Mouse (Mus musculus): ENCODE results near the gene Grik3. TPM values are rescaled to one million over a fixed set of nuclear protein-coding genes. Genes with fewer than 3 reads are reported as not detected.

Gene Grik3
- polyA plus RNA-seq, 1 experiment: 0.08 TPM

DNA sequence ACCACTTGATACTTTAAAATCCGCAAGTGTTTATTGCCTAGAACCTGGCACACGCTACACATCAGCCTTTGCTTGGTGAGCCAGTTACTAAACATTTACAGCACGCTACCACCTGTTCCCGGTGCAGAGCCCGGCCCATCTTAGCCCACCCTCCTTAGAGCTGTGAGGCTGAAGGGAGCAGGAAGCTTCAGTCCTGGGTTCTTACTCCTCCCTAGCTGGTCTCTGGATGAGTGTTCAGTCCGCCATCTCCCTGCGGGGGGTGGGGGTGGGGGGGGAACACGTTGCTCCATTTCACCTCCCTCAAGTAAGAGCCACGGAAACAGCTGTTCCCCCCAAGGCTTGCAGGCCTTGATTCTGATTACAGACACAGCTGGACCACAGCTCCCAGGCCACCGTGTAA is 236.5 kb downstream of the Grik3 start:
- TF ChIP-seq POLR2A (IDR thresholded peaks at IDR 0.05; ENCODE audit: borderline replicate concordance, low read depth, low read length): no peak
- no peak for TF ChIP-seq CTCF (IDR thresholded peaks at IDR 0.05; ENCODE audit: low read depth, low read length)
- H3K4me1 ChIP-seq (ENCODE audit: control insufficient read depth, insufficient read depth, low read length): no peaks in the 10 kb centered on the region
- H3K4me3 ChIP-seq (ENCODE audit: insufficient read depth, low read length): no peak overlapping the region
- H3K27ac ChIP-seq (ENCODE audit: insufficient read depth, low read depth, low read length): no peak overlapping the region

GRCm38 (mm10) chr4:125727626-125728025 is 237.1 kb downstream of the Grik3 start:
- TF ChIP-seq POLR2A (IDR thresholded peaks at IDR 0.05; ENCODE audit: borderline replicate concordance, low read depth, low read length): no peak
- TF ChIP-seq CTCF (IDR thresholded peaks at IDR 0.05; ENCODE audit: low read depth, low read length): no peak
- no peak overlapping the region for H3K4me3 ChIP-seq (ENCODE audit: insufficient read depth, low read length)
- H3K27ac ChIP-seq (ENCODE audit: insufficient read depth, low read depth, low read length): no peak overlapping the region
- no peaks in the 10 kb centered on the region for H3K4me1 ChIP-seq (ENCODE audit: control insufficient read depth, insufficient read depth, low read length)

- Histone ChIP-seq H3K4me3 (ENCODE audit: insufficient read depth, low read length) (no peak overlapping the region), H3K27ac (ENCODE audit: insufficient read depth, low read depth, low read length) (no peak overlapping the region), H3K4me1 (ENCODE audit: control insufficient read depth, insufficient read depth, low read length) (no peaks in the 10 kb centered on the region)
- TF ChIP-seq CTCF (IDR thresholded peaks at IDR 0.05; ENCODE audit: low read depth, low read length) (no peak), POLR2A (IDR thresholded peaks at IDR 0.05; ENCODE audit: borderline replicate concordance, low read depth, low read length) (no peak)
Observed at GRCm38 (mm10) chr4:125728091-125728863, 237.8 kb downstream of the Grik3 start.

GRCm38 (mm10) chr4:125729305-125730220 is 239.1 kb downstream of the Grik3 start:
- Histone ChIP-seq H3K4me3 (ENCODE audit: insufficient read depth, low read length) (no peak overlapping the region), H3K27ac (ENCODE audit: insufficient read depth, low read depth, low read length) (no peak overlapping the region), H3K4me1 (ENCODE audit: control insufficient read depth, insufficient read depth, low read length) (no peaks in the 10 kb centered on the region)
- TF ChIP-seq CTCF (IDR thresholded peaks at IDR 0.05; ENCODE audit: low read depth, low read length) (no peak), POLR2A (IDR thresholded peaks at IDR 0.05; ENCODE audit: borderline replicate concordance, low read depth, low read length) (no peak)

DNA sequence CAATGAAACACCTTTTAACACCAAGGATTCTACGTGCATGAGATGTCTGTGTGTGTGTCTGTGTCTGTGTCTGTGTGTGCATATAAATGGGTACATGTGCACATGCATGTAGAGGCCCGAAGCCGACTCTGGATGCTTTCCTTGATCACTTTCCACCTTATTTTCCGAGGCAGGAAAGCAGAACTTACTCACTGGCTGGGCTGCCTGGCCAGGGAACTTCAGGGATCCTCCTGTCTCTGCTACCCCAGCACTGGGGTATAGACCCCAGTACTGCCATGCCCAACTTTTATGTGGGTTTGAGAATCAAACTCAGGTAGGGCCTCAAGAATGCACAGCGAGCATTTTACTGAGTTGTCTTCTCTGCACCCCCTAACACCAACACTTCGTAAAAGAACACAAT is 240.3 kb downstream of the Grik3 start:
- TF ChIP-seq POLR2A (IDR thresholded peaks at IDR 0.05; ENCODE audit: borderline replicate concordance, low read depth, low read length): no peak
- no peak for TF ChIP-seq CTCF (IDR thresholded peaks at IDR 0.05; ENCODE audit: low read depth, low read length)
- H3K4me3 ChIP-seq (ENCODE audit: insufficient read depth, low read length): no peak overlapping the region
- no peak overlapping the region for H3K27ac ChIP-seq (ENCODE audit: insufficient read depth, low read depth, low read length)
- H3K4me1 ChIP-seq (ENCODE audit: control insufficient read depth, insufficient read depth, low read length): no peaks in the 10 kb centered on the region

- TF ChIP-seq POLR2A (IDR thresholded peaks at IDR 0.05; ENCODE audit: borderline replicate concordance, low read depth, low read length): no peak
- no peak for TF ChIP-seq CTCF (IDR thresholded peaks at IDR 0.05; ENCODE audit: low read depth, low read length)
- H3K27ac ChIP-seq (ENCODE audit: insufficient read depth, low read depth, low read length): no peak overlapping the region
- H3K4me3 ChIP-seq (ENCODE audit: insufficient read depth, low read length): no peak overlapping the region
- no peaks in the 10 kb centered on the region for H3K4me1 ChIP-seq (ENCODE audit: control insufficient read depth, insufficient read depth, low read length)
Observed at GRCm38 (mm10) chr4:125736783-125737182, 246.3 kb downstream of the Grik3 start.

- TF ChIP-seq CTCF (IDR thresholded peaks at IDR 0.05; ENCODE audit: low read depth, low read length): no peak
- TF ChIP-seq POLR2A (IDR thresholded peaks at IDR 0.05; ENCODE audit: borderline replicate concordance, low read depth, low read length): no peak
- no peaks in the 10 kb centered on the region for H3K4me1 ChIP-seq (ENCODE audit: control insufficient read depth, insufficient read depth, low read length)
- no peak overlapping the region for H3K27ac ChIP-seq (ENCODE audit: insufficient read depth, low read depth, low read length)
- no peak overlapping the region for H3K4me3 ChIP-seq (ENCODE audit: insufficient read depth, low read length)
Observed at GRCm38 (mm10) chr4:125738825-125739224, 248.3 kb downstream of the Grik3 start.

DNA sequence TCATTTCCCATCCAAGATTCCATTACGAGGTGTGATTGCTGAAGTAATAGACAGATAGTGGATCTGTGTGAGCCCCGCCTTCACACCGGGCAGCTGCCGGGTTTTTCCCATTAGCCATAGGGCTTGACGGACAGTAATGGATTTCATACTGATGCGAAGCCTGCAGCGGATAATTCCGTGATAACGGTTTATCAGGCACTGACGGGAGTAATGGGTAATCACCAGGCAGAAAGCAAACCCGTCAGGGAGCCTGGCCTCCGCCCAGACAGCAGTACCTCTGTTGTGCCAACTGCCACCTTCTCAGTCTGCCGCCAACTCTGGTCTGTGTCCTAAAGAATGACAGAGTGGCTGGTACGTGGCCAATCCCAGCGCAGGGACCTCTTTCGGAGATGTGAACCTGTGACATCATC is 251.7 kb downstream of the Grik3 start:
- H3K4me1 ChIP-seq (ENCODE audit: control insufficient read depth, insufficient read depth, low read length): no peaks in the 10 kb centered on the region
- no peak overlapping the region for H3K27ac ChIP-seq (ENCODE audit: insufficient read depth, low read depth, low read length)
- no peak for TF ChIP-seq CTCF (IDR thresholded peaks at IDR 0.05; ENCODE audit: low read depth, low read length)
- TF ChIP-seq POLR2A (IDR thresholded peaks at IDR 0.05; ENCODE audit: borderline replicate concordance, low read depth, low read length): no peak
- H3K4me3 ChIP-seq (ENCODE audit: insufficient read depth, low read length): no peak overlapping the region

DNA sequence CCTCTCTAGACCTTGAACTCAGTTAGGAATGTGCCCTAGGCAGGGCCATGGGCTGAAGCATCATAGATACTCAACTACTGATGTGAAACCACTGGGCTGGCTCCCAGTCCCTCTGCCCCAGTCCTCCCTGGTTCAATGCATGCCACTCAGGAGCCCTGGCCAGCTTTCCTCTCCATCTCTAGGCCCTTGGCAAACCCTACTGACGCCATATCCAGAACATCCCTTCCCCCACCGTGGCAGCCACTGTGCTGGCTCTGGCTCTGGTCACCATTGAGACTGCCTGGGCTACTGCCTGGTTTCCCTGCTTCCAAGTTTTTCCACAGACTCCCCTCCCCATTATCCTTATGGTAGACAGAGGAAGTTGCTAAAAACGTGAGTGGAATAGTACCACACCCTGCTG is 255.4 kb downstream of the Grik3 start:
- no peaks in the 10 kb centered on the region for H3K4me1 ChIP-seq (ENCODE audit: control insufficient read depth, insufficient read depth, low read length)
- no peak overlapping the region for H3K27ac ChIP-seq (ENCODE audit: insufficient read depth, low read depth, low read length)
- H3K4me3 ChIP-seq (ENCODE audit: insufficient read depth, low read length): no peak overlapping the region
- TF ChIP-seq POLR2A (IDR thresholded peaks at IDR 0.05; ENCODE audit: borderline replicate concordance, low read depth, low read length) (no peak), CTCF (IDR thresholded peaks at IDR 0.05; ENCODE audit: low read depth, low read length) (no peak)

- no peak overlapping the region for H3K4me3 ChIP-seq (ENCODE audit: insufficient read depth, low read length)
- no peak for TF ChIP-seq CTCF (IDR thresholded peaks at IDR 0.05; ENCODE audit: low read depth, low read length)
- TF ChIP-seq POLR2A (IDR thresholded peaks at IDR 0.05; ENCODE audit: borderline replicate concordance, low read depth, low read length): no peak
- H3K27ac ChIP-seq (ENCODE audit: insufficient read depth, low read depth, low read length): no peak overlapping the region
- H3K4me1 ChIP-seq (ENCODE audit: control insufficient read depth, insufficient read depth, low read length): no peaks in the 10 kb centered on the region
Observed at GRCm38 (mm10) chr4:125756393-125756792, 265.9 kb downstream of the Grik3 start.
